In genomic region chr11:3370928-3371598, GRCm38 (mm10) we compare ENCODE assay signal across 8 mouse cellular contexts. TPM values are rescaled to one million over a fixed set of nuclear protein-coding genes. Genes with fewer than 3 reads are reported as not detected.
DNase-seq lines count a peak whose midpoint lies in the region; ATAC-seq and TF ChIP-seq lines count a peak whose summit lies in the region.

No protein-coding gene starts in this region.

- H3K4me3 ChIP-seq in embryonic facial prominence, embryonic 14.5 days (ENCODE audit: low read depth, low read length), result peak overlapping the region; percentile 46
- H3K4me3 ChIP-seq in heart, adult 2 months, result peak overlapping the region; percentile 59
- H3K4me3 ChIP-seq in kidney, adult 2 months (ENCODE audit: insufficient read depth, low read depth, low read length), result peak overlapping the region; percentile 55
- H3K4me3 ChIP-seq in limb, embryonic 12.5 days (replicated peaks), result peak overlapping the region; percentile 58
- peak overlapping the region; percentile 65 for H3K4me3 ChIP-seq in midbrain, embryonic 14.5 days (replicated peaks; ENCODE audit: low read depth, low read length)
- H3K4me3 ChIP-seq in spleen, adult 2 months (ENCODE audit: extremely low read depth, insufficient read depth, insufficient read length), result peak overlapping the region; percentile 45; the same call in 1 of the 2 replicates

- H3K4me1 ChIP-seq in embryonic facial prominence, embryonic 14.5 days (ENCODE audit: control insufficient read depth, insufficient read depth, low read length), result peaks cover 26% of the 10 kb centered on the region
- no peaks in the 10 kb centered on the region; the same call in 1 of the 2 replicates for H3K4me1 ChIP-seq in heart, adult 2 months (ENCODE audit: control insufficient read depth, insufficient read depth, low read length)
- no peaks in the 10 kb centered on the region; the same call in 1 of the 2 replicates for H3K4me1 ChIP-seq in kidney, adult 2 months (ENCODE audit: control insufficient read depth, insufficient read depth, low read length)
- peaks cover 52% of the 10 kb centered on the region for H3K4me1 ChIP-seq in limb, embryonic 12.5 days (replicated peaks)
- peaks cover 37% of the 10 kb centered on the region for H3K4me1 ChIP-seq in midbrain, embryonic 14.5 days (ENCODE audit: control insufficient read depth, insufficient read depth, low read length)
- H3K4me1 ChIP-seq in spleen, adult 2 months (ENCODE audit: control insufficient read depth, insufficient read depth, insufficient read length), result peaks cover 8% of the 10 kb centered on the region; the same call in 1 of the 2 replicates

- intact Hi-C loops in heart, adult 2 months (cut with DNase I), result loop anchor here (5.0 kb wide), 1 partner anchor 36 kb away; the partner anchor contains the start of gene Limk2

- ATAC-seq in embryonic facial prominence, embryonic 14.5 days (ENCODE audit: low read depth), result peak; percentile 93
- peak; percentile 89 for ATAC-seq in limb, embryonic 12.5 days (ENCODE audit: insufficient number of reproducible peaks, insufficient read depth, low FRiP score, low TSS enrichment, low read depth)
- ATAC-seq in midbrain, embryonic 14.5 days (ENCODE audit: low FRiP score, low TSS enrichment), result peak; percentile 96

- no peaks in the 10 kb centered on the region for H3K36me3 ChIP-seq in embryonic facial prominence, embryonic 14.5 days (ENCODE audit: control insufficient read depth, insufficient read depth, low read length)
- no peaks in the 10 kb centered on the region for H3K36me3 ChIP-seq in heart, adult 2 months (ENCODE audit: control insufficient read depth, insufficient read depth, low read length)
- no peaks in the 10 kb centered on the region for H3K36me3 ChIP-seq in kidney, adult 2 months (ENCODE audit: control insufficient read depth, insufficient read depth, low read length)
- H3K36me3 ChIP-seq in limb, embryonic 12.5 days, result no peaks in the 10 kb centered on the region
- no peaks in the 10 kb centered on the region for H3K36me3 ChIP-seq in midbrain, embryonic 14.5 days (ENCODE audit: control insufficient read depth, insufficient read depth, low read length)
- peaks cover 4% of the 10 kb centered on the region; the same call in 1 of the 2 replicates for H3K36me3 ChIP-seq in spleen, adult 2 months (ENCODE audit: control insufficient read depth, insufficient read depth, low read length)

- WGBS in embryonic facial prominence, embryonic 14.5 days, result 0% methylated on average over 17 of the region's 27 CpGs
- WGBS in heart, adult 2 months, result 4% methylated on average over 27 of the region's 27 CpGs
- 4% methylated on average over 27 of the region's 27 CpGs for WGBS in kidney, adult 2 months
- WGBS in limb, embryonic 12.5 days, result 2% methylated on average over 27 of the region's 27 CpGs
- under 1% methylated on average over 27 of the region's 27 CpGs for WGBS in midbrain, embryonic 14.5 days
- WGBS in spleen, adult 2 months, result 15% methylated on average over 27 of the region's 27 CpGs

- peak; percentile 78 for TF ChIP-seq POLR2A in heart, adult 2 months (IDR thresholded peaks at IDR 0.05; ENCODE audit: insufficient read depth, low read depth, low read length)
- peak; percentile 23 for TF ChIP-seq POLR2A in kidney, adult 2 months (IDR thresholded peaks at IDR 0.05; ENCODE audit: low read depth, low read length)
- TF ChIP-seq POLR2A in spleen, adult 2 months (IDR thresholded peaks at IDR 0.05; ENCODE audit: low read depth, low read length), result no peak

- peak overlapping the region; percentile 75 for H3K4me2 ChIP-seq in embryonic facial prominence, embryonic 14.5 days (ENCODE audit: low read depth, low read length)
- H3K4me2 ChIP-seq in limb, embryonic 12.5 days, result peak overlapping the region; percentile 90
- peak overlapping the region; percentile 63 for H3K4me2 ChIP-seq in midbrain, embryonic 14.5 days (ENCODE audit: low read length)

- DNase-seq in urinary bladder, adult 18-20 months (ENCODE audit: low spot score in 2 of 2), result peak; percentile 63 to 65
- no peak for DNase-seq in urinary bladder, postnatal 10 days (ENCODE audit: low spot score)
- DNase-seq in embryonic facial prominence, embryonic 14.5 days (ENCODE audit: low spot score), result peak; percentile 96
- peak; percentile 80 to 81 for DNase-seq in heart, adult 2 months
- peak; percentile 87 for DNase-seq in kidney, adult 2 months
- peak; percentile 94 for DNase-seq in midbrain, embryonic 14.5 days
- peak; percentile 19 to 37 for DNase-seq in spleen, adult 2 months (ENCODE audit: low read depth in 1 of 2, low spot score in 2 of 2)

- TF ChIP-seq CTCF in heart, adult 2 months (IDR thresholded peaks at IDR 0.05), result no peak
- no peak for TF ChIP-seq CTCF in kidney, adult 2 months (conservative IDR thresholded peaks at IDR 0.05; ENCODE audit: insufficient read depth, insufficient read length, low read depth, low read length)
- TF ChIP-seq CTCF in spleen, adult 2 months (IDR thresholded peaks at IDR 0.05; ENCODE audit: extremely low read depth, insufficient read depth, insufficient read length, insufficient replicate concordance), result no peak

- peak overlapping the region; percentile 69 for H3K9ac ChIP-seq in embryonic facial prominence, embryonic 14.5 days (ENCODE audit: low read depth, low read length)
- peak overlapping the region; percentile 60 for H3K9ac ChIP-seq in heart, adult 2 months (ENCODE audit: low read depth, low read length)
- peak overlapping the region; percentile 69 for H3K9ac ChIP-seq in limb, embryonic 12.5 days (replicated peaks)
- H3K9ac ChIP-seq in midbrain, embryonic 14.5 days (replicated peaks; ENCODE audit: low read length), result peak overlapping the region; percentile 76

- H3K27ac ChIP-seq in embryonic facial prominence, embryonic 14.5 days (replicated peaks; ENCODE audit: low read depth, low read length), result peak overlapping the region; percentile 80
- H3K27ac ChIP-seq in heart, adult 2 months, result peak overlapping the region; percentile 47
- no peak overlapping the region for H3K27ac ChIP-seq in kidney, adult 2 months (ENCODE audit: insufficient read depth, low read depth, low read length)
- H3K27ac ChIP-seq in limb, embryonic 12.5 days, result peak overlapping the region; percentile 72; the same call in 1 of the 2 replicates
- peak overlapping the region; percentile 92 for H3K27ac ChIP-seq in midbrain, embryonic 14.5 days (replicated peaks; ENCODE audit: low read depth, low read length)
- H3K27ac ChIP-seq in spleen, adult 2 months (ENCODE audit: insufficient read depth, low read length), result no peak overlapping the region

- H3K79me2 ChIP-seq in heart, adult 2 months (replicated peaks; ENCODE audit: control insufficient read depth, insufficient read depth, low read length), result no peaks in the 10 kb centered on the region; the same call in none of the 2 replicates

- TF ChIP-seq EP300 in heart, adult 2 months (IDR thresholded peaks at IDR 0.05; ENCODE audit: insufficient read depth, low read depth, low read length), result no peak

- no peaks in the 10 kb centered on the region for H3K27me3 ChIP-seq in embryonic facial prominence, embryonic 14.5 days (replicated peaks; ENCODE audit: control insufficient read depth, insufficient read depth, low read length)
- no peaks in the 10 kb centered on the region for H3K27me3 ChIP-seq in heart, adult 2 months (ENCODE audit: control insufficient read depth, insufficient read depth, low read length)
- no peaks in the 10 kb centered on the region for H3K27me3 ChIP-seq in kidney, adult 2 months (replicated peaks; ENCODE audit: control insufficient read depth, insufficient read depth, low read length)
- no peaks in the 10 kb centered on the region for H3K27me3 ChIP-seq in limb, embryonic 12.5 days
- no peaks in the 10 kb centered on the region for H3K27me3 ChIP-seq in midbrain, embryonic 14.5 days (ENCODE audit: control insufficient read depth, insufficient read depth, low read length)
- no peaks in the 10 kb centered on the region for H3K27me3 ChIP-seq in spleen, adult 2 months (ENCODE audit: control insufficient read depth, insufficient read depth, low read length)

- no peaks in the 10 kb centered on the region for H3K9me3 ChIP-seq in embryonic facial prominence, embryonic 14.5 days (ENCODE audit: control insufficient read depth, low read length)
- H3K9me3 ChIP-seq in limb, embryonic 12.5 days, result no peaks in the 10 kb centered on the region
- no peaks in the 10 kb centered on the region for H3K9me3 ChIP-seq in midbrain, embryonic 14.5 days (ENCODE audit: control insufficient read depth, low read length)

RNA-seq across cellular contexts. Expression of gene Limk2, which starts 37.9 kb away (rescaled TPM):
- polyA plus RNA-seq in embryonic facial prominence, embryonic 14.5 days (2014; fragmentation: Nextera tagmentation; extraction: Ambion mirVana), result 63.8 and 74.8 TPM in 2 replicates
- total RNA-seq in heart, adult 2 months (2021), result 10 to 100 TPM; 16.4 to 17.1 TPM
- polyA plus RNA-seq in heart, adult 2 months (2012; rRNA removed), result 39.5 and 41.8 TPM in 2 replicates
- polyA plus RNA-seq in kidney, adult 2 months (2012; rRNA removed), result 41.3 and 48.7 TPM in 2 replicates
- polyA plus RNA-seq in limb, embryonic 12.5 days (2016; fragmentation: Nextera tagmentation; extraction: Ambion mirVana), result 58.5 and 62.3 TPM in 2 replicates
- polyA plus RNA-seq in midbrain, embryonic 14.5 days (2014; fragmentation: Nextera tagmentation; extraction: Ambion mirVana), result 155 and 172 TPM in 2 replicates
- polyA plus RNA-seq in spleen, adult 2 months (2012; rRNA removed), result 58.8 and 66.6 TPM in 2 replicates

RNA-seq across cellular contexts. Expression of gene Pik3ip1, which starts 40.9 kb away (rescaled TPM):
- 14.4 and 16.2 TPM in 2 replicates for polyA plus RNA-seq in embryonic facial prominence, embryonic 14.5 days (2014; fragmentation: Nextera tagmentation; extraction: Ambion mirVana)
- 10 to 100 TPM; 29.4 to 36.4 TPM for total RNA-seq in heart, adult 2 months (2021)
- polyA plus RNA-seq in heart, adult 2 months (2012; rRNA removed), result 29.5 and 36.2 TPM in 2 replicates
- polyA plus RNA-seq in kidney, adult 2 months (2012; rRNA removed), result 8.5 and 12.6 TPM in 2 replicates
- 15.1 and 18.8 TPM in 2 replicates for polyA plus RNA-seq in limb, embryonic 12.5 days (2016; fragmentation: Nextera tagmentation; extraction: Ambion mirVana)
- polyA plus RNA-seq in midbrain, embryonic 14.5 days (2014; fragmentation: Nextera tagmentation; extraction: Ambion mirVana), result 20.2 and 21.2 TPM in 2 replicates
- 43.6 and 58.5 TPM in 2 replicates for polyA plus RNA-seq in spleen, adult 2 months (2012; rRNA removed)

Comparison
In these comparisons a context has a peak if more than half of its experiments do, and no peak if none do; other contexts are left out.
1. H3K27ac ChIP-seq: peak in embryonic facial prominence, embryonic 14.5 days (single experiment), heart, adult 2 months (single experiment), limb, embryonic 12.5 days (single experiment) and midbrain, embryonic 14.5 days (single experiment); none in kidney, adult 2 months (single experiment) and spleen, adult 2 months (single experiment).
2. Peak in every context shown above with its lines, with median percentiles within 50 percentile points of each other: ATAC-seq, H3K4me2 ChIP-seq, H3K4me3 ChIP-seq and H3K9ac ChIP-seq.